Mouse (Mus musculus) forebrain, embryonic 15.5 days (tissue): ENCODE results near the gene Epx. TPM values are rescaled to one million over a fixed set of nuclear protein-coding genes. Genes with fewer than 3 reads are reported as not detected.
A peak's percentile ranks its signal among the peaks of the same experiment; 100 is the strongest.

Source experiments
- ATAC-seq: fragments of 200-750 bp; cut with Nextera tagmentation; replicated peaks from 2 replicates; pipeline ENCODE4 v1.8.0; 2017; ENCODE audit warnings: mild to moderate bottlenecking, moderate TSS enrichment, moderate library complexity
- H3K27ac ChIP-seq: fragments of 300-500 bp; sonication (generic); replicated peaks from 2 replicates; pipeline ENCODE4 v1.5.1; 2015; ENCODE audit warnings: mild to moderate bottlenecking, inconsistent platforms
- H3K27me3 ChIP-seq: fragments of 300-500 bp; sonication (generic); 2 replicates; pipeline ENCODE4 v1.6.1; 2015; ENCODE audit warnings: inconsistent platforms
- H3K36me3 ChIP-seq: fragments of 300-500 bp; sonication (generic); 2 replicates; pipeline ENCODE4 v1.6.1; 2015; ENCODE audit warnings: mild to moderate bottlenecking, inconsistent platforms
- H3K4me1 ChIP-seq: fragments of 300-500 bp; sonication (generic); 2 replicates; pipeline ENCODE4 v1.6.1; 2015; ENCODE audit warnings: inconsistent platforms
- H3K4me2 ChIP-seq: fragments of 300-500 bp; sonication (generic); replicated peaks from 2 replicates; pipeline ENCODE4 v1.6.1; 2015; ENCODE audit warnings: mild to moderate bottlenecking, inconsistent platforms
- H3K4me3 ChIP-seq: fragments of 300-500 bp; sonication (generic); 2 replicates; pipeline ENCODE4 v1.5.1; 2015; ENCODE audit warnings: mild to moderate bottlenecking, inconsistent platforms
- H3K9ac ChIP-seq: fragments of 300-500 bp; sonication (generic); replicated peaks from 2 replicates; pipeline ENCODE4 v1.6.1; 2015; ENCODE audit warnings: mild to moderate bottlenecking, inconsistent platforms
- H3K9me3 ChIP-seq: fragments of 300-500 bp; sonication (generic); 2 replicates; pipeline ENCODE4 v1.6.1; 2016; ENCODE audit warnings: inconsistent platforms
- WGBS: fragments of 180-500 bp; shearing (Covaris S2); methylation state at CpG from one replicate; pipeline ENCODE4 v1.1.7; 2015; ENCODE audit warnings: mixed read lengths; 5-methylcytosine and 5-hydroxymethylcytosine counted together
- polyA plus RNA-seq: library from polyadenylated mRNA; unstranded; fragments of >200 nt; fragmentation: Nextera tagmentation; extraction: Ambion mirVana; gene quantifications from 2 replicates; pipeline ENCODE4 v1.2.1, GENCODE M21; 2015

Gene Epx
- polyA plus RNA-seq, 1 experiment from 2014 or later, result 0.09 TPM

GRCm38 (mm10) chr11:87821502-87821901 lies 53.8 kb downstream of the Epx start:
- ATAC-seq, result no peak
- Histone ChIP-seq H3K36me3 (no peaks in the 10 kb centered on the region), H3K4me1 (peaks cover 11% of the 10 kb centered on the region), H3K4me3 (no peak overlapping the region), H3K4me2 (no peak overlapping the region), H3K27ac (no peak overlapping the region), H3K9ac (no peak overlapping the region), H3K27me3 (no peaks in the 10 kb centered on the region), H3K9me3 (no peaks in the 10 kb centered on the region)
- WGBS, result 42% methylated on average over 5 of the region's 5 CpGs

GRCm38 (mm10) chr11:87817443-87817773 lies 57.9 kb downstream of the Epx start:
- no peak overlapping the region; the same call in 1 of the 2 replicates for H3K27ac ChIP-seq
- peak; percentile 29; the same call in 1 of the 2 replicates for ATAC-seq
- peak overlapping the region; percentile 43 for H3K4me3 ChIP-seq
- peak overlapping the region; percentile 47 for H3K9ac ChIP-seq
- H3K9me3 ChIP-seq, result no peaks in the 10 kb centered on the region
- H3K36me3 ChIP-seq, result no peaks in the 10 kb centered on the region
- H3K4me2 ChIP-seq, result peak overlapping the region; percentile 70
- peaks cover 11% of the 10 kb centered on the region for H3K4me1 ChIP-seq
- 34% methylated on average over 4 of the region's 4 CpGs for WGBS
- no peaks in the 10 kb centered on the region for H3K27me3 ChIP-seq

GRCm38 (mm10) chr11:87816707-87817442 lies 58.5 kb downstream of the Epx start:
- Histone ChIP-seq H3K4me1 (peaks cover 11% of the 10 kb centered on the region), H3K4me2 (peak overlapping the region; percentile 70), H3K27me3 (no peaks in the 10 kb centered on the region), H3K9me3 (no peaks in the 10 kb centered on the region), H3K36me3 (no peaks in the 10 kb centered on the region), H3K9ac (peak overlapping the region; percentile 47), H3K4me3 (peak overlapping the region; percentile 43), H3K27ac (peak overlapping the region; percentile 28; the same call in 1 of the 2 replicates)
- 3% methylated on average over 31 of the region's 31 CpGs for WGBS
- ATAC-seq, result peak; percentile 63

DNA sequence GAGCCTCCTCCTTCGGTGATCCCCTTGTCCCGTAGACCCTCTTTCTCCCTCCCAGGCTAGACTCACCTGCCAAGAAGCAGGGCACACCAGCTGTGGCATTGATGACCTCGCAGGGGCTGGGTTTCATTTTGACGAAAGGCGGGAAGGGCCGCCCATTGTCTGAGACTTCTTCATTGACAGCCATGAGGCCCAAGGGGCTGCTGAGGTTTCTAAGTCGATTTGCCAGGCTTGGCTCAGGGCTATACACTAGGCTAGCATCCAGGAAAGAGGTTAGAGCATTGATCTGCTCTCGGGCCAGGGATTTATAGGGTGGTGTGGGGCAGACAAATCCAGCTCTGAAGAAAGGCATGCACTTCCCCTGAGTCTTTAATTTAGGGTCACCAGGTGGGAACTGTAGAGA lies 60.5 kb downstream of the Epx start:
- Histone ChIP-seq H3K9me3 (no peaks in the 10 kb centered on the region), H3K4me3 (no peak overlapping the region), H3K27ac (no peak overlapping the region), H3K4me2 (no peak overlapping the region), H3K36me3 (no peaks in the 10 kb centered on the region), H3K27me3 (no peaks in the 10 kb centered on the region), H3K9ac (no peak overlapping the region), H3K4me1 (peaks cover 16% of the 10 kb centered on the region)
- WGBS, result 57% methylated on average over 8 of the region's 8 CpGs
- no peak for ATAC-seq

Other genes starting within 250 kb of the Epx start
- gene Rnf43, start 212.8 kb downstream of the Epx start, polyA plus RNA-seq, result 0.66 and 0.92 TPM in 2 replicates
- 160 and 164 TPM in 2 replicates for gene Supt4a, start 138.0 kb downstream of the Epx start, polyA plus RNA-seq
- gene Tspoap1, start 115.0 kb downstream of the Epx start, polyA plus RNA-seq, result 30.3 and 31.8 TPM in 2 replicates
- 0.18 and 0.27 TPM in 2 replicates for gene Mpo, start 82.0 kb downstream of the Epx start, polyA plus RNA-seq
- 0.62 and 0.89 TPM in 2 replicates for gene Lpo, start 47.2 kb downstream of the Epx start, polyA plus RNA-seq
- gene Mks1, start 22.3 kb downstream of the Epx start, polyA plus RNA-seq, result 12.1 and 13.3 TPM in 2 replicates
- not detected in 2 replicates for gene Olfr462, start 16.7 kb upstream of the Epx start, polyA plus RNA-seq
- not detected in 2 replicates for gene Olfr463, start 21.9 kb upstream of the Epx start, polyA plus RNA-seq
- not detected in 2 replicates for gene Olfr464, start 45.4 kb upstream of the Epx start, polyA plus RNA-seq
- gene Dynll2, start 112.0 kb upstream of the Epx start, polyA plus RNA-seq, result 38.5 and 39.3 TPM in 2 replicates
- 342 and 347 TPM in 2 replicates for gene Srsf1, start 171.8 kb upstream of the Epx start, polyA plus RNA-seq
- gene Vezf1, start 192.7 kb upstream of the Epx start, polyA plus RNA-seq, result 60.6 and 61.4 TPM in 2 replicates
- 39.2 and 43.4 TPM in 2 replicates for gene Cuedc1, start 222.5 kb upstream of the Epx start, polyA plus RNA-seq